Mouse (Mus musculus) CD4-positive naive resting alpha-beta T cell, adult 57 days (primary cell): Measurements from ENCODE around the gene Ndufs3. TPM values are rescaled to one million over a fixed set of nuclear protein-coding genes. Genes with fewer than 3 reads are reported as not detected.

Experiments used
- total RNA-seq: library from RNA; stranded (reverse); gene quantifications from one replicate; pipeline ENCODE4 v1.2.4, GENCODE M21; 2023

Ndufs3 gene
- total RNA-seq = 129 TPM

GRCm38 (mm10) chr2:90904076-90904855 is at the start of gene Ndufs3, which contains the start of gene Kbtbd4:
Gene Ndufs3 (minus strand): TSS chr2:90904827.
Gene Kbtbd4 (plus strand): TSS chr2:90904740.

GRCm38 (mm10) chr2:90940233-90941229 is 35.9 kb upstream of the Ndufs3 start, which contains the start of gene Celf1:
Gene Celf1 (plus strand): TSS chr2:90940382.

GRCm38 (mm10) chr2:90885218-90886041 is 19.2 kb downstream of the Ndufs3 start, which contains the start of gene C1qtnf4:
Gene C1qtnf4 (plus strand): TSS chr2:90885860.

GRCm38 (mm10) chr2:90846955-90847680 is 57.5 kb downstream of the Ndufs3 start, which contains the start of gene Mtch2:
Gene Mtch2 (plus strand): TSS chr2:90847155.

Other genes starting within 250 kb of the Ndufs3 start
- 57.0 TPM for gene Nup160, start 227.6 kb downstream of the Ndufs3 start, total RNA-seq
- gene Fnbp4, start 159.5 kb downstream of the Ndufs3 start, total RNA-seq = 277 TPM
- gene Agbl2, start 122.1 kb downstream of the Ndufs3 start, total RNA-seq = not detected
- 65.3 TPM for gene Mtch2, start 57.7 kb downstream of the Ndufs3 start, total RNA-seq
- 1.5 TPM for gene C1qtnf4, start 19.0 kb downstream of the Ndufs3 start, total RNA-seq
- gene Kbtbd4, start 87 bp downstream of the Ndufs3 start, total RNA-seq = 33.1 TPM
- gene Celf1, start 35.6 kb upstream of the Ndufs3 start, total RNA-seq = 115 TPM
- 0.41 TPM for gene Rapsn, start 130.8 kb upstream of the Ndufs3 start, total RNA-seq
- 134 TPM for gene Psmc3, start 149.2 kb upstream of the Ndufs3 start, total RNA-seq
- gene Slc39a13, start 165.6 kb upstream of the Ndufs3 start, total RNA-seq = 24.6 TPM
- 7.2 TPM for gene Spi1, start 177.6 kb upstream of the Ndufs3 start, total RNA-seq
- 0.15 TPM for gene Mybpc3, start 213.3 kb upstream of the Ndufs3 start, total RNA-seq